Mouse (Mus musculus): ENCODE data around the gene Arl14.

GRCm38 (mm10) chr3:69228002-69228401 is 5.8 kb downstream of the Arl14 start:
- TF ChIP-seq HCFC1 (IDR thresholded peaks at IDR 0.05; ENCODE audit: borderline replicate concordance, insufficient read depth, low read length) (no peak), ZNF384 (IDR thresholded peaks at IDR 0.05; ENCODE audit: low read depth, low read length) (no peak)

All from ES-E14 (cell line).